Mouse (Mus musculus): ENCODE results near the gene 2900026A02Rik.

- TF ChIP-seq CTCF (IDR thresholded peaks at IDR 0.05; ENCODE audit: borderline replicate concordance, insufficient read depth, low read length) (no peak), POLR2A (IDR thresholded peaks at IDR 0.05; ENCODE audit: low read depth, low read length) (no peak)
These were observed 130.3 kb downstream of the 2900026A02Rik start for GRCm38 (mm10) chr5:113090750-113091149.
